Mouse (Mus musculus) layer of hippocampus, adult 2 months (tissue): ENCODE measurements at regions not wholly inside any gene's neighbourhood (a gene's known extent, or its start where the extent isn't known, plus 50 kb on each side); places are given as distances from the start of the nearest gene placed in this dataset.

ENCODE experiments used
- DNase-seq, 2 experiments: peaks; one replicate each; pipeline ENCODE4 v3.0.0; 2022; ENCODE audit warnings: low spot score in 2 of 2
- H3K27ac ChIP-seq: fragments of 200-600 bp; 2 replicates; pipeline ENCODE4 v1.8.1; 2022
- H3K4me3 ChIP-seq: fragments of 200-600 bp; 2 replicates; pipeline ENCODE4 v1.8.1; 2022; ENCODE audit warnings: mild to moderate bottlenecking
- CTCF ChIP-seq: fragments of 200-600 bp; conservative IDR thresholded peaks from 2 replicates; pipeline ENCODE4 v1.8.1; 2022; ENCODE audit warnings: antibody characterized with exemption, mild to moderate bottlenecking, moderate library complexity

- TF ChIP-seq CTCF: no peak
- no peak for DNase-seq
- no peak overlapping the region for H3K27ac ChIP-seq
- no peak overlapping the region for H3K4me3 ChIP-seq
Observed at GRCm38 (mm10) chr15:62198194-62198593, 1275.4 kb upstream of the A1bg start.

GRCm38 (mm10) chr15:62195440-62195839 lies 1272.6 kb upstream of the A1bg start:
- H3K4me3 ChIP-seq: no peak overlapping the region
- no peak overlapping the region for H3K27ac ChIP-seq
- no peak for DNase-seq
- no peak for TF ChIP-seq CTCF

- Histone ChIP-seq H3K27ac (no peak overlapping the region), H3K4me3 (no peak overlapping the region)
- no peak for TF ChIP-seq CTCF
- no peak for DNase-seq
Observed at GRCm38 (mm10) chr15:62192706-62193105, 1269.9 kb upstream of the A1bg start.

- no peak overlapping the region for H3K27ac ChIP-seq
- H3K4me3 ChIP-seq: no peak overlapping the region
- DNase-seq: no peak
- TF ChIP-seq CTCF: no peak
Observed at GRCm38 (mm10) chr15:62191641-62192040, 1268.8 kb upstream of the A1bg start.

GRCm38 (mm10) chr15:62190977-62191614 lies 1268.3 kb upstream of the A1bg start:
- H3K27ac ChIP-seq: no peak overlapping the region
- DNase-seq: no peak

GRCm38 (mm10) chr15:62190224-62190910 lies 1267.6 kb upstream of the A1bg start:
- Histone ChIP-seq H3K4me3 (no peak overlapping the region), H3K27ac (no peak overlapping the region)
- DNase-seq: no peak
- no peak for TF ChIP-seq CTCF

More at GRCm38 (mm10) chr15:62190977-62191614, 1268.3 kb upstream of the A1bg start:
- TF ChIP-seq CTCF: no peak
- H3K4me3 ChIP-seq: no peak overlapping the region

- Histone ChIP-seq H3K4me3 (no peak overlapping the region), H3K27ac (no peak overlapping the region)
- no peak for DNase-seq
- no peak for TF ChIP-seq CTCF
Observed at GRCm38 (mm10) chr15:62189565-62190181, 1266.9 kb upstream of the A1bg start.

GRCm38 (mm10) chr15:62186548-62186947 lies 1263.7 kb upstream of the A1bg start:
- no peak for DNase-seq
- H3K27ac ChIP-seq: no peak overlapping the region
- TF ChIP-seq CTCF: no peak
- H3K4me3 ChIP-seq: no peak overlapping the region

- no peak for TF ChIP-seq CTCF
- Histone ChIP-seq H3K4me3 (no peak overlapping the region), H3K27ac (no peak overlapping the region)
- no peak for DNase-seq
Observed at GRCm38 (mm10) chr15:62183803-62184202, 1261.0 kb upstream of the A1bg start.

GRCm38 (mm10) chr15:62181454-62181910 lies 1258.7 kb upstream of the A1bg start:
- no peak for DNase-seq
- no peak overlapping the region for H3K27ac ChIP-seq
- no peak for TF ChIP-seq CTCF
- H3K4me3 ChIP-seq: no peak overlapping the region

- DNase-seq: no peak
- H3K4me3 ChIP-seq: no peak overlapping the region
- TF ChIP-seq CTCF: no peak
- no peak overlapping the region for H3K27ac ChIP-seq
Observed at GRCm38 (mm10) chr15:62180718-62181117, 1257.9 kb upstream of the A1bg start.

- no peak for DNase-seq
- Histone ChIP-seq H3K4me3 (no peak overlapping the region), H3K27ac (no peak overlapping the region)
- no peak for TF ChIP-seq CTCF
Observed at GRCm38 (mm10) chr15:62179801-62180200, 1257.0 kb upstream of the A1bg start.

- H3K27ac ChIP-seq: no peak overlapping the region
- TF ChIP-seq CTCF: no peak
- DNase-seq: no peak
- no peak overlapping the region for H3K4me3 ChIP-seq
Observed at GRCm38 (mm10) chr15:62178568-62178967, 1255.8 kb upstream of the A1bg start.
